Mouse (Mus musculus) adrenal gland, adult 8-10 months (tissue): Measurements from ENCODE around the gene Cep97. TPM values are rescaled to one million over a fixed set of nuclear protein-coding genes. Genes with fewer than 3 reads are reported as not detected.
"Not testable (repeated sequence)": the region's sequence is repeated elsewhere in the genome, so short reads cannot be mapped to it uniquely, and the experiment has no call there.

Source experiments
- DNase-seq: peaks from one replicate; pipeline ENCODE4 v3.0.0; 2022
- total RNA-seq, 4 experiments: library from RNA; stranded (reverse); gene quantifications; 2 replicates each; pipeline ENCODE4 v1.2.4; 2022

Cep97 gene
- 10 to 100 TPM; 10.4 to 15.0 (median 12.8) TPM for total RNA-seq

DNA sequence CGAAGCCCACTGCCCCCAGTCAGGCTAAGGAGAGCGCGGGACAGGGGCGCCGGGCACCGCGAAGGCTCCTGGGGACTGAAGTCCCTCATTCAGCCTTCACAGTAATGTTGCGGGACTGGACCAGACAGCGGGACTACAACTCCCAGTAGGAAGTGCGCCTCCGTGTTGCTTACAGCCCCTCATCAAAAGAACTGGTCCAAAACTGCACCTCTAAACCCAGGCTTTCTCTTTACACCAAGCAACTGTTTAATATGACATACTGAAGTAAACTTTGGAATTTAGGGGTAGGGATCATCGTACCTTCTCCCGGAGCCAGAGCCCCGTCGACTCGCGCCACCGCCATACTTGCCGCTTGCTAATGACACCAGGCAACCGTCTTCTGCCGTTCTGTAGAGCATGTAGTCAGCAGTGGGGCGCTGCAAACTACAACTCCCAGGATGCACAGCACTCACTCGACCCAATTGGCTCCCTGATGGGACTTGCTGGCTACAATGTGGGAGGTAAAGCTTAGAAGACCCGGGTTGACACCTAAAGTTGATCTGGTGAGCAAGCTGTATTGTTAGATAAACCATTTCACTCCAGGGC lies at the start of gene Cep97:
Gene Cep97, minus strand, starts transcription at position 403 of the 585 bp plus-strand sequence.
- DNase-seq, result peak; percentile 90

DNA sequence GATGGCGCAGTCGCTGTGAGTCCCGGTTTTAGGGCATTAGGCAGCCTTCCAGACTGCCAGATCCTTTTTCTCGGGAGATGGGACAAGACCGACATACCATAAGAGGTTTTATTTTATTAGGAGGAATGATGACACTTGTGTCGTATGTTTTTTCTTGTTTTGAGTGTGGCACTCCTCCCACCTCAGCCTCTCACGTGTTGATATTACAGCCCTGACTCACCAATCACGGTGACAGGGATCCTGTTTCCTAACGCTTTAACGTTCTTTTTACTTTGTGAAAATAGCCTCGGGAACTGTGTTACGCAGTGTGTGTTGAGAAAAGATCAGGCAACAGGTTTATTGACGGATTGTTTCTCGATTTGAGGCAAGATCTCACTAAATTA lies 40.2 kb upstream of the Cep97 start:
- peak; percentile 70 for DNase-seq

DNA sequence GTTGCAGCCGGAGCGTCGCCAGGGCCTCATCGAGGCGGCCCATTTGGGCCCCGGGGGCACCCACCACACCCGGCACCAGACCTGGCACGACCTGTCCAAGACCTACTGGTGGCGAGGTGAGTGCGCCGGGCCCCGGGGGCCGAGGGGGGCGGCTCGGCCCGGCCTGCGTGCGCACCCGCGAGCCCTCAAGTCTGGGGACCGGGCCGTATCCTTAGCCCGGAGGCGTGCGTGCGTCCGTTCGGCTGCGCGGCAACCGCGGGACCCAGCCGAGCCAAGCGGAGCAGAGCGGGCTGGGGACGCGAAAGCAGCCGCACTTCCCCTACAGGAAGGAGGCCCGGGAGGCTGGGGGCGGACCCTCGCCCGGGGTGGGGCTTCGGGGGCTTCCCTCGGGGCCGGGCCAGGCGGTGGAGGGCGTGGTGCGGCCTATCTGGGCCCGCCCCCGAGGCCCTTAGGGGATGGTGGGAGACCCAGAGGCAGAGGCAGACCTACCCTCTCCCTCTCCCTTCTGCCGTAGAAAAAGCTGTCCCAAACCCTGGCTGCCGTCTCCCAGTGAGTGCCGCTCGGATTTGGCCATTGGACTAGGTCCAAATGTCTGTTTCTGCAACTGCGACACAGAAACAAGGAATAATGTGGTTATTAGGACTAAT lies 39.7 kb upstream of the Cep97 start:
- DNase-seq, result peak; percentile 85

DNA sequence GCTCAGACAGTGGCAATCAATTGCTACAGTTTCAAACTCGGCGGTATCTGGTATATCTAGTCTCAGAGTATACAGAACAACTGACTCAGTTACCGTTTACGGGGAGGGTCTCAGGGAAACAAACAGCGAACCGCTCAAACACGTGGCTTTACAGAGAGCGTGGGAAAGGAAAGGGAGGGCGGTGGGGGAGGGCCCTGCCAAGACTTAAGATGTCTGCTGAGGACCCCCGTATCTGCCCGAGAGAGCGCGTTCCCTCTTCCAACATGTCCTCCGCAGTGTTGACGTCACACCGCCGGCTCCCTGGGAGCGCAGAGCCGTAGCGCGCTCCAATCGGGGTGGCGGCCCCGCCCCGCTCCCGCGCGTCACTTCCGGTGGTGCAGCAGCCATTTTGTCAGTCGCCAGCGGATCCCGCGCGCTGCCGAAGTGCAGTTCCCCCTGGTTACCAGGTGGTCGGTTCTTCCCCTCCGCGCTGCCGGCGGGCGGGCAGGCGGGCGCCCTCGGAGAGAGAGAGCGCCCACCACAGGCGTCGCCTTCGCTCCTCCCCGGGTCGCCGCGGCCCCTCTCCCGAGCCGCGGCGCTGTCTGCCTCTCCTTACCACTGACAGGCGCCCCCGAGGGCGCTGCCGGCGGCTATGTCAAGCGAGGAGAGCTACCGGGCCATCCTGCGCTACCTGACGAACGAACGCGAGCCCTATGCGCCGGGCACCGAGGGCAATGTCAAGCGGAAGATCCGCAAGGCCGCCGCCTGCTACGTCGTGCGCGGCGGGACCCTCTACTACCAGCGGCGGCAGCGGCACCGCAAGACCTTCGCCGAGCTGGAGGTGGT lies 39.0 kb upstream of the Cep97 start, which contains the start of gene Zbtb11:
Gene Zbtb11, plus strand, starts transcription at position 453 of the 825 bp plus-strand sequence.
- DNase-seq, result peak; percentile 98

DNA sequence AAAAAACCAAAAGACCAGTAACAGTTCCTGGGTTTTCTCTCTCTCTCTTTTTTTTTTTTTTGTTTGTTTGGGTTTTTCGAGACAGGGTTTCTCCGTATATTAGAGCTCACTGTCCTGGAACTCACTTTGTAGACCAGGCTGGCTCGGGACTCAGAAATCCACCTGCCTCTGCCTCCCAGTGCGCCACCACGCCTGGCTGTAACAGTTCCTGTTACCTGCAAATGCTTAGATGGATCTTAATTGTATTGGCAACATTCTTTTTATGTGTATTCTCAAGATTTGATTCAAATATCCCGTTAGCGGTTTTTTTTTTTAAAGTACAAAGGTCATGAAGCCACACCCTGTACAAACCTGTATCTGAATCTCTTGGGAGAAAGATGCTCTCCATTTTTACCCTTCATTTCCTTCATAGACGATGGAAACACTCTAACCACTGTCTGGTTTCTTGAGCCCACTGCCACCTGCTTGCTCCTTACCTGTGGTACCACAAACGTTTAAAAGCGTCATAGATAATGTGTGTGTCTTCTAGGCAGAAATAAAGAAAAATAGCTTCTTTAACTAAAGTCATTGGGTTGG lies 38.1 kb upstream of the Cep97 start:
- DNase-seq, result no peak

DNA sequence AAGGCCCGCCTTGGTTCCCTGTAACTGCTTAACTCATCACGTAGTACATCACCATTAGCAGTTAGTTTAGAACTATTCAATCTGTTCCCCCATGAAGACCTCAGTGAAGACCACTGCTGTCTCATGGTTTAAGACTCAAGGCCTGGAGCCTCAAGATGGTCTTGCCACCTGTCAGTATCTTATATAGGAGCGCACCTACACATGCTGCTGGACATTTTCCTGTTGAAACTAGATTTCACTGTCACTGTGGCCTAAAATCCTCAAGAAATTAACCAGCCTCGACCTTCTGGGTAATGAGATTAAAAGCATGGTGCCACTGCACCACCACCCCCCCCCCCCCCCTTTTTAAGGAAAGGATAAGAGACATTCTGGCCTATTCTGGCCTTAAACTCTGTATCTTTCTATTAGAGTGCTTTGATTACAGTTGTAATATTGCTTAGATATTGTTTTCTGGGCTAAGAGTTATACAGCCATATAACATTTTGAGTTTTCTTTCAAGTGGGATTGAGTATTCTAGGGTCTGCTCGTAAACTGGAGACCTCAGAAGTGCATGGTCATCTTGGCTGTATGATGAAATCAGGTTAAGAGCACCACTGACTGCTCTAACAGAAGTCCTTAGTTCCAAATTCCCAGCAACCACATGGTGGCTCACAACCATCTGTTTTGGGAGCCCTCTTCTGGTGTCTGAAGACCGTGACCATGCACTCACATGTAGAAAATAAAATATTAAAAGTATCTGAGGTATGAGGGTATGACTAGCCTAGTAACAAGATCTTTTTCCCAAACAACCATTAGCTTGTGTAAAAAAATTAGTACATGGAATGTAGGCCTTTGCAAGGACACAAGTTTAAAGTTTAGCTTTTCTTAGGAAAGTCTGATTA lies 37.3 kb upstream of the Cep97 start:
- DNase-seq, result no peak

DNA sequence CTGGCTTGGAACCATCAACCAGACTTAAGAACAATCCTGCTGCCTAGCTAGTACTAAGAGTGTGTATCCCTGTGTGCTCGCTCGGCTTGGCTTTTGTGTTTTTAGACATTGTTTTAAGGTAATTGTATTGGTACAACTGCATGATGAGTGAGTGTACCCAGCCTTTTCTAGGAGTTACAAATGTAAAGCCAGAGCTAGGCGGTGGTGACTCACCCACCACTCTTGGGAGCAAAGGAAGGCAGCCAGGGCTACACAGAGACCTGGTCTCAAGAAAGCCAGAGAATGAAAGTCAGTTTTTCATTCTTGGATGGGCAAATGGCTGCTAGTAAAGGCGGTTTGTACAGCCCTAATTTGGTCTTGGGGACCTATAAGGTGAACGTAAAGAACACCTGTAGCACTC lies 35.8 kb upstream of the Cep97 start:
- DNase-seq, result no peak

DNA sequence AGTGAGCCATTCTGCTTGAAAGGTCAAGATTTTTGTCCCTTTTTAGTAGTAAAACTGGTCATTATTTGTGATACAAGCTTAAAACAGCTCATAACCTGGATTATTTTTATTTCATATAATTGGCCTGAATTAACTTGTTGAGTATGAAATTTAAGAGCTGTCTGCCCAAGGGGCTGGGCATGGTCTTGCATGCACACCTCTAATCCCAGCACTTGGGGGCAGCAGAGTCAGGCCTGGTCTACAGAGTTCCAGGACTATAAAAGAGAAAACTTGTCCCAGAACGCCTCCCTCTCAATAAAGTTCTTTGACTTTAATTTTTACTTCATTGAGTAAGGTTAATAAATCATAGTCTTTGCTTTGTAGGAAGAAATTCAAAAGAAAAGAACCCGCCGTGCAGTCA lies 34.5 kb upstream of the Cep97 start:
- DNase-seq, result no peak

DNA sequence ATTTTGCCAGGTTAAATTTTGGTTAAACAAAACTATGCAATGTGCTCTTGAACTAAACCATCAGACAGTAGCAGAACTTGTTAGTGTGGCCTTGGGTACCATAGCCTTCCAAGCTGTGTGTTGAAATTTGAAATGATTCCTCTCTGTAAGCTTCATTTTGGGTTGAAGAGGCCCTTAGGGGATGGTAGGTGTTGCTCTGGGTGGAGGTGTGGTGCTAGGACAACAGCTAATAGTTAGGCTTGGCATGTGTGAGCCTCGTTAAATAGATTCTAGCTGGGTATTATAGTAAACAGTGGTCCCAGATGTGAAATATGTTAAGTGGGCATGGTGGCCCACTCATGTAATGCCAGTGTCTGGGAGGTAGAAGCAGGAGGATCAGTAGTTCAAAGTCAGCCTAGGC lies 32.6 kb upstream of the Cep97 start:
- no peak for DNase-seq

DNA sequence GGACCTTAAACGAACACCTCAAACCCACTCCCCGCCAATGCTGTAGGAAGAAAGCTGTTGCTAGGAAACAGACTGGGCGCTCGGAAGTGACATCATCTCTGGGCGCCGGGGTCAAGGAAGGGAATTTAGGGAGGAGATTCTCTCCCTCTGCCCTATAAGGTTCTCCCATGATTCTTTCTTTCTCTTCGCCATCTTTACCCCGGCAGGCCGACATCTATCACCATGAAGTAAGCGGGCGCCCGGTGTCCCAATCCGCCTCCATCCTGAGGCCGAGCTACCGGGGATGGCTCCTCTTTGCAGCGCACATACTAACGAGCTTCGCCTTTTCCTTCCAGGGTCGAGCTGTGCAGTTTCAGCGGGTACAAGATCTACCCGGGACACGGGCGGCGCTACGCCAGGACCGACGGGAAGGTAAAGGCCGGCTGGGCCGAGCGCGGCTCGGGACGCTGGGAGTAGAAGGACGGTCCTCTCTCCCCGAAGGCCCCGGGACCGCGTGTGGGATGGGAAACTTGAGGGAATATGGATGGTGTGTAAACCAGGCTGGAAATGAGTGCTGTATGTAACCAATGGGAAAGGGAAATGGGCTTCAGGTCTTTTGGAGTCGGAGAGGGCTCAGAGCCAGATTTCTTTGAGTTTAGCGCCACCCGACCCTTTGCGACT lies 31.7 kb upstream of the Cep97 start, which contains the start of gene Rpl24:
Gene Rpl24, plus strand, starts transcription at position 64 of the 660 bp plus-strand sequence.
- DNase-seq, result peak; percentile 94

DNA sequence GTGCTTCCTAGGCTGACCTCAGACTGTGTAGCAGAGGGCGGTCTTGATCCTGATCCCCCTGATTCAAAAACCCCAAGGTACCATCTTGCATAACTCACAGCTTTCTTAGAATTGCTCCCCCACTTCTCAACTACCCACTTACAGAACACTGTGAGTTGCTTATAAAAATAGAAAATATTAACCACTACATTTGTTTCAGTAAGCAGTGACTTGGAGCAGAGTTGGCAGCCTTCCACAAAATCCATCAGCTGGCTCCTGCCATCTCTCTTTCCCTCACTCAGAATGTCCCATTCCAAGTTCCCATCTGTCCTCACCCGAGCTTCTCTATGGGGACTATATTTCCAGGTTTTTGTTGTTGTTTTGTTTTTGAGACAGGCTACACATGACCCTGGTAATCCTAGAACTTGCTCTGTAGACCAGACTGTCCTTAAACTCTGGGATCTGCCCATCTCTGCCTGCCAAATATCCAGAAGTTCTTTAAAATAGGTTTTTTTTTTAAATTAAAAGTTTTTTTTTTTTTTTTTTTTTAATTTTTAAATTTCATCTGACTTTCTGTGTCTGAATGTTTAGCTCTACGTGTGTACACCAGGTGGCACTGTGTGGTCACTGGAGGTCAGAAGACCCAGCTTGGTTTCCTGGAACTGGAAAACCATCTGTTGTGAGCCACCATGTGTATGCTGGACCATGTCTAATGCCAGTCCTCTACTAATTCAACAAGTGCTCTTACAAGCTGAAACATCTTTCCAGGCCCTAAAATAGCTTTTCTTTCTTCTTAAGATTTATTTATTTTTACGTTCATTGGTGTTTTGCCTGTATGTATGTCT lies 29.7 kb upstream of the Cep97 start:
- DNase-seq, result no peak

DNA sequence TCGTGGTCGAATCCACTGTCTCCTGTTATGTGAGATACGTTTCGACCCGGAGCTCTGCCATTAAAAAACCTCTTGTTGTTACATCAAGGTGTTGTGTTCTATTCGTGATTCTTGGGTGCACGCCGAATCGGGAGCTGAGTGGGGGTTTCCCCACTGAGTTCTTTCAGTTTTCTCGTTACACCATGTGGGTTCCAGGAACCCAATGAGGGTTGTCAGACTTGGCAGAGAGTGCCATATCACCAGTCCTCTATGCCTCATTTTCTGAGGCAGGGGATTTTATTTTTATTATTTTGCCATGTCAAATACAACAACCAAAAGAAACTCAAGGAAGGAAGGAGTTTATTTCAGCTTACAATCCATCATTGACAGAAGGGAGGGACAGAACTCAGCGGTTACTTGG lies 28.4 kb upstream of the Cep97 start:
- DNase-seq, result not testable (repeated sequence)

DNA sequence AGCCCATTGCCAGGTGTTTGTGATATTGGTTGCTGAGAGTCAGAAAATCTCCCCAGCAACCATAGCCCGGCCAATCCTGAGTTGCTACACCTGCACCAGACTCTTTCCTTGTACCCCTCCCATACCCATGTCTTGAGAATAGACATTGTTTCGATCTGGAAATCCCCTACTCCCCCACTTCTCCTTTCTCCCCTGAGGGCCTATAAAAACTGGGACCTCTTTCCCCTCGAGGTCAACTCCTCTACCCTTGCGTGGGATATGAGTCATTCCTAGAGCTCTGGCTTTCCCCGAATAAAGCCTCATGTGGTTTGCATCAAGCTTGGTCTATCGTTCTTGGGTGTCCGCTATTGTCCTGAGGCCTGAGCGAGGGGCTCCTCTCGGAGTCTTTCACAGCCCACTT lies 19.5 kb upstream of the Cep97 start:
- DNase-seq, result not testable (repeated sequence)

DNA sequence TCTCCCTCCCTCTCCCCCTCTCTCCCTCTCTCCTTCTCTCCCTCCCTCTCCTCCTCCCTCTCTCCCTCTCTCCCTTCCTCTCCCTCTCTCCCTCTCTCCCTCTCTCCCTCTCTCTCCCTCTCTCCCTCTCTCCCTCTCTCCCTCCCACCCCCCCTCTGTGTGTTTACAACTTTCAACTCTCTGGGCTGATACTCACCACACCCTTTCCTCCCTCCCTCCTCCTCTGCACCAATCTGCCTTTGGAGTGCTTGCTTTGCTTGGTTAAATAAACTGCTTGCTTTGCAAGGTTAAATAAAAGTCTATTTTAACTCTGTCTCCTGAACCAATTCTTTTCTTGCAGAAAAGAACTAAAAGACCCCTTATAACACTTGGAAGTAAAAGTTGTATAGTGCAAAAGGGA lies 18.1 kb upstream of the Cep97 start:
- no peak for DNase-seq

DNA sequence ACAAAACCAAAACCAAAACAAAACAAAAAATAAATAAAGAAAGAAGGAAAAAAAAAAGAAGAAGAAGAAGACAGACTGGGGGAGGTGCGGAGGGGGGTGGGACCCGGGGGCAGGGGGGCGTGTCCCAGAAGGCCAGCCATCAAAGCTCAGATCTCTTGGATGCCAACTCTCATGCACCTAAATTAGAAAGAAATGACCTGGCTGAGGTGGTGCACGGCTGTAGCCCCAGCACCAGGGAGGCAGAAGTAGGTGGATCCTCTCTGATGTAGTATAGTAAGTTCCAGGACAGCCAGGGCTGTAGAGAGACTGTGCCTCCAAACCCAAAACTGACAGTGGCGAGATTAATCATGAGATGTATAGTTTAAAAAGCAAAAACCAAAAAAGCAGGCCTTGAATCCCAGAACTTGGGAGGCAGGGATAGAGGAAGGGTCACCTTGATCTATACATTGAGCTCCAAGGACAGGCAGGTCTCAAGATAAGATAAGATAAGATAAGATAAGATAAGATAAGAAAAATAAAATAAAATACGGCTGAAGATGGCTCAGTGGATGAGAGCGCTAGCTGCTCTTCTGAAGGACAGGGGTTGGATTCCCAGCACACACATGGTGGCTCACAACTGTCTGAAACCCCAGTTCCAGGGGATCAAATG lies 17.1 kb upstream of the Cep97 start:
- no peak for DNase-seq

DNA sequence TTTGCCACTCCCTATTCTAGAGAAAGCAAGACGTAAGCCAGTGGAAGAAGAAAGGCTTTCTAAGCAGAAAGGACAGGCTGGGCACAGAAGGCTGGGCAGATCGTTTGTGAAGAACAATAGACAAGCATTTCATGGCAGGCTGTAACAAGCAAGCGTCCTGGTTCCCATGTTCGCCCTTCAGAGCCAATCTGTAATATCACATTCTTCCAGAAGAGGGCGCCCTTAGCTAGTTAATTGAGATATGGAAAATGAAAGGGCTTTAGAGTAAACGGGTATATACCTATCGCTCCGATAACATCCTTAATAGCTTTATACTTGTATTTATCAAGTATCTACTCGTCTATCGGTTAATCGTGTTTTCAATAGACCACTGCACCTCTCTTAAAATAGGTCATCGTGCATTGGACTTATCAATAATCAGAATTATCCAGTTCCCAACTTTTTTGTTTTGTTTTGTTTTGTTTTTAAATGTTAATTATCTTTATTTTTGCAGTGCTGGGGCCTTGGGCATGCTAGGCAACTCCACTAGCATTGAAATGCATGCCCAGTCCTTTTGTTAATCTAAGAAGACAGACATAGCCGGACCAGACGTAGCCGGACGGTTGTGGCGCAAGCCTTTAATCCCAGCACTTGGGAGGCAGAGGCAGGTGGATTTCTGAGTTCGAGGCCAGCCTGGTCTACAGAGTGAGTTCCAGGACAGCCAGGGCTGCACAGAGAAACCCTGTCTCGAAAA lies 16.5 kb upstream of the Cep97 start:
- DNase-seq, result peak; percentile 31

DNA sequence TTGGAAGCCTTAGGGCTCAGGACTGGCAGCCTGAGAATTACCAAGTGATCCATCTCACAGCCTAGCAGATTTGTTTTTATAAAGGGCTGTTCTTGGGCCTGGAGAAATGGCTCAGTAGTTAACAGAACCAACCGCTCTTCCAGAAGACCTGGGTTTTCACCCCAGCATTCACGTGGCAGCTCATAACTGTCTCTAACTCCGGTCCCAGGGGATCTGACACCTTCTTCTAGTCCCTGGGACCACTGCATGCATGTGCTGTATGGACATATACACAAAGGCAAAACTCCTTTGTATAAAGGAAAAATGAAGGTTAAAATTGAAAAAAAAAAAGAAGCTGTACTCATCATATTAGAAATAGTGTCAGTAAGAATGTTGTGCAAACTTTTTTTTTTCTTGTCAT lies 15.8 kb upstream of the Cep97 start:
- no peak for DNase-seq

DNA sequence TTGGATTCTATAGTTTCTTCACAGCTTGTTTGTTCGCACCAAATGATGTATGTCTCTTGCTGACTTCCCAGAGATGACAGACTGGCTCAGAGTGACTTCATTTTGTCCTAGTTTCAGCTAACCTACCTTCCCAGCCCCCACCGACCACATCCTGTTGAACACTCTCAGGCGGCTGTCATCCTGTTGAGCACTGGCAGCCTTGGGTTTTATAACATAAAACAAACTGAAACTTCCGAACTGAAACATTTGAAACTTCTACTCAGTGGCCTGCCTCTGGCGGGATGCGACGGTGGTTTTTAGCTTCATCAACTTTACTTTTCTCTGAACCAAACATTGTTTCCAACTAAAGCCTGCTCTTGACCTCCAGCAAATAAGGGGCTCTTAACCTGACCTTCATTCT lies 14.3 kb upstream of the Cep97 start:
- no peak for DNase-seq

DNA sequence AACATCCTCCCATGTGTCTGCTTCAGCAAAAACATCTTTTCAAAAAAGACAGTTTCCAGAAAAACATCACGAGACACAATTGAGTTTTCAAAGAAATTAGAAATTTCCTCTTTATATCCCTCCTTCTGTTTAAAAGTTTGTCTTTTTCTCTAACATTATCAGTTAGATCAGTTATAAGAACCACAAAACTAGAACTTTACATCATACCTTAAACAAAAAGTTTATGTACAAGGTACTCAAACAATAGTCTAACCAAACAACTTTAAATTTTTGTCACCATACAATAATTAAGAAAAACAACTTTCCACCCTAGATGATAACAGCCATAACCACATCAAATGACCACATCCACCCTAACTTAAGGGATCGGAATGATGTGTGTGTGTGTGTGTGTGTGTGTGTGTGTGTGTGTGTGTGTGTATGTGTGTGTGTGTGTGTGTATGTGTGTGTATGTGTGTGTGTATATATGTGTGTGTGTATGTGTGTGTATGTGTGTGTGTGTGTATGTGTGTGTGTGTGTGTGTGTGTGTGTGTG lies 13.3 kb upstream of the Cep97 start:
- DNase-seq, result not testable (repeated sequence)
